Mouse (Mus musculus) olfactory bulb, adult 2 months (tissue): Measurements from ENCODE around the gene Svop. TPM values are rescaled to one million over a fixed set of nuclear protein-coding genes. Genes with fewer than 3 reads are reported as not detected.

Experiments
- H3K27ac ChIP-seq: fragments of 200-500 bp; 2 replicates; pipeline ENCODE4 v1.5.1; 2012; ENCODE audit warnings: low read depth, low read length; ENCODE audit not compliant: insufficient read depth
- H3K4me1 ChIP-seq: fragments of 200-500 bp; 2 replicates; pipeline ENCODE4 v1.6.1; 2012; ENCODE audit warnings: low read length; ENCODE audit not compliant: control insufficient read depth, insufficient read depth
- H3K4me3 ChIP-seq: fragments of 200-500 bp; 2 replicates; pipeline ENCODE4 v1.5.1; 2012; ENCODE audit warnings: mild to moderate bottlenecking, low read depth, low read length, moderate library complexity; ENCODE audit not compliant: insufficient read depth
- CTCF ChIP-seq: fragments of 200-500 bp; IDR thresholded peaks from 2 replicates; pipeline ENCODE4 v1.5.1; 2012; ENCODE audit warnings: low read depth, mild to moderate bottlenecking, low read length, moderate library complexity; ENCODE audit not compliant: insufficient read depth
- POLR2A ChIP-seq: fragments of 200-500 bp; IDR thresholded peaks from 2 replicates; pipeline ENCODE4 v1.6.1; 2012; ENCODE audit warnings: mild to moderate bottlenecking, low read depth, low read length, moderate library complexity; ENCODE audit not compliant: insufficient read depth
- WGBS: fragments of 180-500 bp; shearing (Covaris S2); methylation state at CpG from one replicate; pipeline ENCODE4 v1.1.7; 2018; 5-methylcytosine and 5-hydroxymethylcytosine counted together
- polyA plus RNA-seq: library from polyadenylated mRNA; stranded (reverse); fragments of >200 nt; gene quantifications from 2 replicates; pipeline ENCODE4 v1.2.4, GENCODE M21; 2012; ENCODE audit warnings: low replicate concordance; ENCODE audit not compliant: missing spikeins, insufficient read depth, insufficient read length

Svop gene
- polyA plus RNA-seq, 1 experiment: not detected

DNA sequence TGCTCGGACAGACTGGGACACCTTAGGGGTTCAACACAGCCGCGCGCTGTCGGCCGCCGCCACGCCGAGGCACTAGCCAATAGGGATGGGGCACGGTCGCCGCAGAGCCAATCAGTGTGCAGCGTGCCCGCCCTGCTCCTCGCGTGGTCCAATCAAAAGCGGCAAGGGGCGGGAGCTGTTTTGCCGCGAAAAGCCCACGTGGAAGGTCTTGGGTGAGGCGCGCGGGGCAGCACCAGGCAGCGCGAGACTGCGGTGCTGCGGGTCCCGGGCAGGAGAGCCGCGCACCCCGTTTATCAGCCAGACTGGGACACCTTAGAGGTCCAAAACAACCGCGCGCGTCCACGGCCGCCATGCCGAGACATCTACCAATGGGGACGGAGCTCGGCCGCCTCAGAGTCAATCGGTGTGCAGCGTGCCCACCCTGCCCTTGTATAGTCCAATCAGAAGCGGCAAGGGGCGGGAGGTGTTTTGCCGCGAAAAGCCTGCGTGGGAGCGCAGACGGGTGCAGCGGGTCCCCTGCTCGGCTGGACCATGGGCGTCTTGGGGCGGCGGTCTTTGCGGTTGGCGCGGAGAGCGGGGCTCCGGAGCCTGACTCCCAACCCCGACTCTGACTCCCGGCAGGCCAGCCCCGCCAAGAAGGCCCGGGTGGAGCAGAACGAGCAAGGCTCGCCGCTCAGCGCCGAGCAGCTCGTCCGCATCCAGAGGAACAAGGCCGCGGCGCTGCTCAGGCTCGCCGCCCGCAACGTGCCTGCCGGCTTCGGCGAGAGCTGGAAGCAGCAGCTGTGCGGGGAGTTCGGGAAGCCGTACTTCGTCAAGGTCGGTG is 39.5 kb upstream of the Svop start:
- Histone ChIP-seq H3K4me3 (peak overlapping the region; percentile 97), H3K4me1 (peaks cover 28% of the 10 kb centered on the region), H3K27ac (no peak overlapping the region)
- WGBS: under 1% methylated on average over 87 of the region's 87 CpGs
- TF ChIP-seq CTCF: no peak
- no peak for TF ChIP-seq POLR2A

DNA sequence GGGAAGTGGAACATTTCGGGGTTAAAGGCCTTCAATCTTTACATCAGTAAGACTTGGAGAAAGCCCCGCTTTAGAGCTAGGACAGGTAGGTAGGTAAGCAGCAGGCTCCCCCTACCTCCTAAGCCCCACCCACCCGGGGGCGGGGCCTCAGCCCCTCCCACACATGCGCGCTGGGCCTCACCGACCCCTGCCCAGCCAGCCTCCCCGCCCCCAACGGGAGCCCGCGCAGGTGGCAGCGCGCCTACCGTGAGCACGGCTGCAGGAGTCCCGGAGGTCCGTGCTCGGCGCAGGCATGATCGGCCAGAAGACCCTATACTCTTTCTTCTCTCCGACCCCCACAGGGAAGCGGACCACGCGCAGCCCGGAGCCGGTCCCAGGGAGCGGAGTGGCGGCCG is 38.8 kb upstream of the Svop start, which contains the start of gene Ung:
Gene Ung (plus strand): TSS at position 176 of the 395 bp plus-strand sequence.
- peak within 1 kb of the TSS; percentile 97 for H3K4me3 ChIP-seq
- H3K27ac ChIP-seq: no peak within 1 kb of the TSS
- no peak for TF ChIP-seq POLR2A
- TF ChIP-seq CTCF: no peak
- H3K4me1 ChIP-seq: peaks cover 28% of the 10 kb centered on the region
- WGBS: under 1% methylated on average over 29 of the region's 29 CpGs

DNA sequence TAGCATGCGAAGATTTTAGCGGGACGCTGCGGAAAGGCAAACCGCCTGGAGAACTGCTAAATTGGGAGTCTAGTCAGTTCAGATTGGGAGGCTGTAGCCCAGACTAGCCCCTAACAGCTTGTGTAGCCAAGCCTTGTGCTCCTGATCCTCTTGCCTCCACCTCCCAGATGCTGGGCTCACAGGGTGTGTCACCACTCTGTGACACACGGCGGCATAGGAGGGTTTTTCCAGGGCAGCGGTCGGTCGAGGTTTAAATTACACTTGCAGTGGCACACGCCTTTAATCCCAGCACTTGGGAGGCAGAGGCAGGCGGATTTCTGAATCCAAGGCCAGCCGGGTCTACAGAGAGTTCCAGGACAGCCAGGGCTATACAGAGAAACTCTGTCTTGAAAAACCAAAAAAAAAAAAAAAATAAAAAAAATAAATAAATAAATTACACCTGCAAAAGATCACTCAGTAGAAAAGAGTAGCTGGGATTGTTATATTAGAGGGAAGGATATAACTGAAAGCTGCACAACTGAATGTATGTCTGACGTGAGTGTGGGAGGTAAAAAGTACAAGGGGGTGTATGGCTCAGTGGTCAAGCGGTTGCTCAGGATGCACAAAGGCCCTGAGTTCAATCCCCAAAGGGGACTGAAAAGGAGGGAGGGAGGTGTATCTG is 38.3 kb upstream of the Svop start:
- WGBS: 84% methylated on average over 15 of the region's 15 CpGs
- H3K4me3 ChIP-seq: no peak overlapping the region
- H3K27ac ChIP-seq: no peak overlapping the region
- H3K4me1 ChIP-seq: peaks cover 28% of the 10 kb centered on the region
- TF ChIP-seq POLR2A (no peak), CTCF (no peak)

DNA sequence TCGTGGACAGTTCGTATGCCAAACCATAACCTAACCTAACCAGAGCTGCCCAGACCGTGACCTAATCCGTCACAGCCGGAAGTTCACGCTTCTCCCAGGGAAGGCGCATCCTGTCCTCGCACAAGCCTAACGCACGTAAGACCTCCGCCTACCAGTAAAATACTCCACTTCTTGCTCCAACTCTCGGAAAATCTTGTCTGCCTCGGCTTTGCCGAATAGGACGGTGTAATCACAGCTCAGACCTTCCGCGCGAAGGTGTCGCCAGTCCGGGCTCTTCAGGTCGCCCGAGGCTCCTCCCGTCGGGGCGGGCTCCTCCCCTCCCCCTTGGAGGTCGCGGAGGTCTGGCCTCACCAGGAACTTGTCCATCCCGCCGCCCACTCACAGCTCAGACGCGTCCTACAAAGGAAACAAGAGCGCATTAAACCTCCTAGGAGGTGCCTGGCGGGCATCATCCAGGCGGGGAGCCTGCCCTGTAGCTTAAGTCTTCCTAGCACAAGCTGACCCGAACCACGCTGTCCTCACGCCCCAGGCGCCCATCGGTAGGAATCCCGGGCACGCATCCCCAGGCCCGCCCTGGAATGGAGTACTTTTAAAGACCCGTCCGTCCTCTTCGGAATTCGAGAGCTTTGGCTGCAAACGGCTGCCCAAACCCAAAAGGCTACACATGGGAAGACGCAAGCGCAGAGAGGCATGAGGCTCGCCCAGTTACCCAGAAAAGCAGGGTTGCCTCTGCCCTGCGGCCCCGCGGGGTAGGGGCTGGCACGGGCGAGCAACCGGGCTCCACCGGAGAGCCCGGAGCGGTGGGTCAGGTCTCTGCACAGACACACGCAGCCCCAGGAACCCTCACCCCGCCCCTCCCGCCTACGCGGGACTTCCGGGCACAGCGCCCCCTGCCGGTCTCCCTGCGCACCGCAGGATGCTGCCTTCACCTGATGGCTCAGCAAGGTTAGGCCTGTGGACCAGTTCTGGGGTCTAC is 36.3 kb upstream of the Svop start, which contains the start of gene Alkbh2:
Gene Alkbh2 (minus strand): TSS at position 845 of the 976 bp plus-strand sequence.
- WGBS: under 1% methylated on average over 69 of the region's 69 CpGs
- H3K27ac ChIP-seq: 0 out of 2 replicates have a peak within 1 kb of the TSS, but pooled peaks have one; percentile 16
- peaks cover 19% of the 10 kb centered on the region; the same call in 1 of the 2 replicates for H3K4me1 ChIP-seq
- peak within 1 kb of the TSS; percentile 73 for H3K4me3 ChIP-seq
- peak; percentile 69 for TF ChIP-seq POLR2A
- TF ChIP-seq CTCF: peak; percentile 99

DNA sequence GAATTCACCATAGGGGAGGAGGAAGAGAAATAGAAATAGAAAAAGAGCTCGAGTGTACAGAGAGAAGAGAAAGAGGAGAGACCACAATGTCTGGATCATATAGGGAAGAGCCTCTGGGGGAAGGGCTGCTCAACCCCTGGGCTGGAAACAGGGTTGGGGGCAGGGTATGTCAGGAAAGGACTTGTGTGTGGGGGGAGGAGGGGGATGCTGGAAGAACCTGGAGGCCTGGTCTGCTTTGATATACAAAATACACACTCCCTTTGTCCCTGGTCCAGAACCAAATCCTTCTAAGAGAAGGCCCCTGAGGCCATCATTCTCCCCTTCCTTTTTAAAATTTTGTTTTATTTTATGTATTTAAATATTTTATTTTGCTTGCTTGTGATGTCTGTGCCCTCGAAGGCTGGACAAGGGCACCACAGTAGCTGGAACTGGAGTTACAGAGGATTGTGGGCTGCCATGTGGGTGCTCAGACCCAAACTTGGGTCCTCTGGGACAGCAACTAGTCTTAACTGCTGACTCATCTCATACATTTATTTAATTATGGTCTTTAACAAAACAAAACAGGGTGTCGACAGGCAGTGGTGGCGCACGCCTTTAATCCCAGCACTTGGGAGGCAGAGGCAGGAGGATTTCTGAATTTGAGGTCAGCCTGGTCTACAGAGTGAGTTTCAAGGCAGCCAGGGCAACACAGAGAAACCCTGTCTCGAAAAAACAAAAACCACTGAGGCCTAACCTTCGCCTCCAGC is 35.3 kb upstream of the Svop start:
- H3K27ac ChIP-seq: no peak overlapping the region
- H3K4me3 ChIP-seq: no peak overlapping the region
- no peak for TF ChIP-seq POLR2A
- TF ChIP-seq CTCF: no peak
- peaks cover 15% of the 10 kb centered on the region; the same call in 1 of the 2 replicates for H3K4me1 ChIP-seq
- WGBS: 79% methylated on average over 7 of the region's 7 CpGs

DNA sequence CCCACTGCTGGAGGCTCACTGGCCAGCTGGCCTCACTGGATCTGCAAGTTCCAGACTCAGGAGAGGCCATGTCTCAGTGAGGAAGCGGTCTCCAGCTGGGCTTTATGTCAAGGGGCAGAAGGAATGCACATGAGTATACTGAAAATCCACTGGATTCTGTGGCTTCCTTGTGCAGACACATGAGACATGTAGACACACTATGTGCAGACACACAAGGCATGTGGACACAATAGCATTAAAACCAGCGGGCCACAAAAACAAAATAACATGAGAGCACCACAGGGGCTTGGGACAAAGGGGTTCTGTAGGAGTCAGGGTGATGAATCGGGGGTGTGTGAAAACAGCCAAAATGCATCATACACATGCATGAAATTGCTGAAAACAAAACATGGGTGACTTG is 34.6 kb upstream of the Svop start:
- Histone ChIP-seq H3K27ac (no peak overlapping the region), H3K4me1 (peaks cover 11% of the 10 kb centered on the region; the same call in 1 of the 2 replicates), H3K4me3 (no peak overlapping the region)
- TF ChIP-seq POLR2A (no peak), CTCF (no peak)
- WGBS: 91% methylated on average over 3 of the region's 3 CpGs

DNA sequence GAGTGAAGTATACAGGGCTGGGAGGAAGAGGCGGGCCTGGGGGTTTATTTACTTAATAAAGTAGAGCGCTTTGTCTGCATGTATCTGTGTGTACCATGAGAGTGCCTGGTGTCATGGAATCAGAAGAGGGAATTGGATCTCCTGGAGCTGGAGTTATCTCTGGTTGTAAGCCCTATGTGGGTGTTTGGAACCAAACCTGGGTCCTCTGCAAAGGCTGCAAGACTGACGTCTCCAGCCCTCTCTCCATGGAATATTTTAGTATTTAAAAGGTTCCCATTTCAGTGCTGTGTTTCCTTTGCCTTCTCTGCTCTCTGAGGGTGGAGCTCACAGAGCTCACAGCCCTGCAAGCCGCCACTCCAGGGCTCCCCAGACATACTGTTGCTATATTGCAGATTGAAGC is 28.4 kb upstream of the Svop start:
- WGBS: 78% methylated on average over 4 of the region's 4 CpGs
- Histone ChIP-seq H3K4me3 (no peak overlapping the region), H3K27ac (no peak overlapping the region), H3K4me1 (no peaks in the 10 kb centered on the region)
- TF ChIP-seq CTCF (no peak), POLR2A (no peak)

DNA sequence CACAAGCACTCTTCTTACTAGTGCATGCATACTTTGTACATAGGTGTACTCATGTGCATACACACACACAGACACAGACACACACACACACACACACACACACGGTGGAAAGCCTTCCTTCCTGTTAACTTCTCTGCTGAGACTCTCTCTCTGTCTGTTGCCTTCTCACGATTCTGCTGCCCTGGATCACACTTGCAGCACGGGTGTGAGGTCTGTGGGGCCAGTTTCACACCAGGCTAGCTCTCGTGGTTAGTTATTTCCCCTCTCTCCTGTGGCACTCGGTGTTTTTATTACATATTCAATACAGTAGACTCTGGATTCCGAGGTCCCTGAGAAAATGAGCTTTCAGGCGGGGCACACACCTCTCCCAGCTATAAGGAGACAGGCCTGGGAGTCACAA is 25.2 kb upstream of the Svop start:
- no peak overlapping the region for H3K27ac ChIP-seq
- no peak for TF ChIP-seq CTCF
- TF ChIP-seq POLR2A: no peak
- H3K4me3 ChIP-seq: no peak overlapping the region
- no peaks in the 10 kb centered on the region for H3K4me1 ChIP-seq
- WGBS: 85% methylated on average over 7 of the region's 7 CpGs
